Mouse (Mus musculus) thymus, adult 2 months (tissue): Measurements from ENCODE around the gene Coq3.

ENCODE experiments used
- CTCF ChIP-seq: fragments of 200-500 bp; IDR thresholded peaks from 2 replicates; pipeline ENCODE4 v1.5.1; 2012; ENCODE audit warnings: mild to moderate bottlenecking, control low read depth, low read length, moderate library complexity, borderline replicate concordance; ENCODE audit not compliant: control insufficient read depth, poor library complexity, insufficient read depth; ENCODE audit errors: extremely low read depth
- POLR2A ChIP-seq: fragments of 200-500 bp; IDR thresholded peaks from 2 replicates; pipeline ENCODE4 v1.6.1; 2012; ENCODE audit warnings: mild to moderate bottlenecking, low read length, control low read depth, moderate library complexity; ENCODE audit not compliant: control insufficient read depth, poor library complexity, insufficient read depth; ENCODE audit errors: extremely low read depth

- no peak for TF ChIP-seq CTCF
- TF ChIP-seq POLR2A, result no peak
Observed at GRCm38 (mm10) chr4:21957570-21958321, 78.3 kb downstream of the Coq3 start.
